Mouse (Mus musculus) myocyte (in vitro differentiated cells): ENCODE measurements at regions not wholly inside any gene's neighbourhood (a gene's known extent, or its start where the extent isn't known, plus 50 kb on each side); places are given as distances from the start of the nearest gene placed in this dataset.

Experiments
- CEBPB ChIP-seq: IDR thresholded peaks from 2 replicates; pipeline ENCODE4 v1.6.1; 2011; ENCODE audit warnings: mild to moderate bottlenecking, moderate library complexity; ENCODE audit not compliant: poor library complexity, insufficient read depth, severe bottlenecking
- E2F4 ChIP-seq: IDR thresholded peaks from one replicate; pipeline ENCODE4 v1.6.1; 2011; ENCODE audit warnings: mild to moderate bottlenecking, control low read depth, moderate library complexity; ENCODE audit not compliant: insufficient read depth
- MAX ChIP-seq: IDR thresholded peaks from one replicate; pipeline ENCODE4 v1.6.1; 2011; ENCODE audit warnings: low read depth, mild to moderate bottlenecking, control low read depth
- MYOG ChIP-seq, 3 experiments: IDR thresholded peaks; one replicate each; pipeline ENCODE4 v1.6.1; 2011; ENCODE audit warnings: control low read depth in 2 of 3, low read depth in 2 of 3, mild to moderate bottlenecking in 2 of 3; ENCODE audit not compliant: insufficient read length in 2 of 3, control insufficient read depth in 1 of 3, insufficient read depth in 1 of 3
- POLR2A ChIP-seq: IDR thresholded peaks from one replicate; pipeline ENCODE4 v1.6.1; 2011; ENCODE audit warnings: low read depth, mild to moderate bottlenecking, control low read depth, moderate library complexity; ENCODE audit not compliant: insufficient read length
- REST ChIP-seq: IDR thresholded peaks from one replicate; pipeline ENCODE4 v1.6.1; 2011; ENCODE audit warnings: mild to moderate bottlenecking, control low read depth, moderate library complexity; ENCODE audit not compliant: insufficient read depth, insufficient read length
- USF1 ChIP-seq: IDR thresholded peaks from one replicate; pipeline ENCODE4 v1.6.1; 2011; ENCODE audit warnings: low read depth, mild to moderate bottlenecking, control low read depth, moderate library complexity

DNA sequence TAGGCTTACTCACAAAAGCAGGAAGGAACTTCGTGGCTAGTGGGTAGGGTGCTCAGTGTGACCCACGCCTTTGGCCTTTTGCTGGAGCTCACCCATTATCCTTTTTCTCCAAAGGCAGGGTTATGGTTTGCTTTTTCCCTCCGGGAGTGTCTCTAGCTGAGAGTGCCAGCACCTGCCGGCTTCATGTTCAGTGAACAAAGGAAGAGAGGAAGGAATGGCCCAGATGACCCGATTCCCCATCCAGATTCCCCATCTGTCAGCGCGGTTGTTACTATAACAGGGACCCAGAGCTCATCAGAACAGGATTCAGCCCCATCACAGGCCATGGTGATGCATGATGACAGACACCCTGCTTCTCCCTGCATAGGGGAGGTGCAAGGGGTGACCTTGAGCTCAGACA is 435.7 kb upstream of the Fam19a5 start:
- no peak for TF ChIP-seq CEBPB
- no peak for TF ChIP-seq POLR2A
- TF ChIP-seq REST, result no peak
- no peak for TF ChIP-seq MYOG (IDR thresholded peaks at IDR 0.05; ENCODE audit: control insufficient read depth in 1 of 3, insufficient read depth in 1 of 3, insufficient read length in 2 of 3, low read depth in 2 of 3)
- TF ChIP-seq E2F4, result no peak
- no peak for TF ChIP-seq MAX
- no peak for TF ChIP-seq USF1
